Mouse (Mus musculus): Measurements from ENCODE around the gene Slc11a1.

The Slc11a1 gene

DNA sequence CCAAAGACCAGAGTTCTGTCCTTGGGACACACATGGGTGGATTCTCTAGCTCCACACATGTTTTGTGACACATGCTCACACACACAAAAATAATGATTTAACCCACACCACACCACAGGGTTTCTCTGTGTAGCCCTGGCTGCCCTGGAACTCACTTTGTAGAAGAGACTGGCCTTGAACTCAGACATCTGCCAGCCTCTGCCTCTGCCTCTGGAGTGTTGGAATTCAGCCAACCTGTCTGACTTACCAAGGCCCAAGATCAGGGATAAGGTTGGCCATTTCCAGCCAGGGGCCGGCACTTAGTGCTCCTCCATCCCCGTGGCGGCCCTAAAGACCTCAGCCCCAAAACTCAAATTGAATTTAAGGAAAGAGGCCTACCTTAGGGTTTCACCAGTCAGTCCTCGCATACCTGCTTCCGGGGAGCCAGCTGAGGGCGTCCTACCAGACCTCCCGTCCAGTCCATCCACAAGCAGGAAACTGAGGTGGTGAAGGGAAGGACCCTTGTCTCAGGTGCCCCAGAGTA lies 13.5 kb downstream of the Slc11a1 start:
- DNase-seq, result peak; percentile 50

DNA sequence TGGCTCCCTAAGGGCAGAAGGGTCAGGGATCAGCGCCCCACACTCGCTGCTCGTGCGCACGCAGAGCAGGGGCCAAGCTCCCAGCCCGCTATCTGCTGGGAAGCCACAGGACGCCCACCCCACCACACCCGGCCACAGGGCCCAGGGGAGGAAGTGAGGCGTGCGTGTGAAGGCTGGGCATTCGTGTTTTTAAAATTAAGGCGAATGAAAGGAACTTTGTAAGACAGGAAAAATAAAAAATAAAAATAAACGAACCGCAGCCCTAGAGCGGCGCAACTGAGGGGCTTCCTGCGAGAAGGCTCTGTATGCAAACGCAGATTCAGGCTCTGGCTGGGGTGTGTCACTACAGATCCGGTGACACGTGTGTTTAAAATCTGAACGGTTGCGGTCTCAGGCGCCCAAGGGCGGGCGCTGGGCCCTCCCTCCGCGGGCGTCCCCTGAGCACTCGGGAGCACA lies 14.9 kb downstream of the Slc11a1 start:
- peak; percentile 43 for DNase-seq

- DNase-seq, result peak; percentile 73
Observed at GRCm38 (mm10) chr1:74390287-74390906, 15.4 kb downstream of the Slc11a1 start.

DNA sequence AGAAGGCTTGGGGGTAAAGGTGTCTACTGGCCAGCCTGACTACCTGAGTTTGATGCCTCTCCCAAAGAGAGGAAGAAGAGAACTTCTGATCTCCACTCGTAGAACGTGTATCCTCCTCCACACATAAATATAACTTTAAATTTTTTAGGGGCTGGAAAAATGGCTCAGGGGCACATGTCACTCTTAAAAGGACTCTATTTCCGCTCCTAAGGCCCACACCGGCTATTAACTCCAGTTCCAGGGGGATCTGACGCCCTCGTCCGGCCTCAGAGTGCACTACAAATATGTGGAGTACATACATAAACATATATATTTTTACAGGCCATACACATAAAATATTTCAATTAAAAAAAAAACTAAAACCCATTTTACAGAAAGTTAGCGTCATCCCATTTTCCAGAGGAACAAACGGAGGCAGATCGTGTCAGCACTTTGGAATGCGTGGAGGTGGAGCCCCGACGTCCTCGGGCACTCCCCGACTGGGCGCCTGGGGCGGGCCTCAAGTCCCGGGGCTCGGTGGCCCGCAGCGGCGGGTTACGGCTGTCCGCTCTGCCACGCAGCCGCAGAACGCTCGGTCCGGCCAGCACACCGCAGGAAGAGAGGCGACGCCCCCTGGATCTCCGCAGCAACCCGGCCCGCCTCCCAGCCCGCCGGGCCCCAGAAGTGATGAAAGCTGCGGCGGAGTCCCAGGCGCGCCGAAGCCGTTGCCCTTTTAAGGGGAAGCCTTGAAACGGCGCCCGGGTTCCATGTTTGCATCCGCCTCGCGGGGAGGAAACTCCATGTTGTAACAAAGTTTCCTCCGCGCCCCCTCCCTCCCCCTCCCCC lies 16.1 kb downstream of the Slc11a1 start, which contains the start of gene Ctdsp1:
Ctdsp1 (plus strand) TSS at position 586 of the 825 bp plus-strand sequence.
- DNase-seq, result peak; percentile 95

DNA sequence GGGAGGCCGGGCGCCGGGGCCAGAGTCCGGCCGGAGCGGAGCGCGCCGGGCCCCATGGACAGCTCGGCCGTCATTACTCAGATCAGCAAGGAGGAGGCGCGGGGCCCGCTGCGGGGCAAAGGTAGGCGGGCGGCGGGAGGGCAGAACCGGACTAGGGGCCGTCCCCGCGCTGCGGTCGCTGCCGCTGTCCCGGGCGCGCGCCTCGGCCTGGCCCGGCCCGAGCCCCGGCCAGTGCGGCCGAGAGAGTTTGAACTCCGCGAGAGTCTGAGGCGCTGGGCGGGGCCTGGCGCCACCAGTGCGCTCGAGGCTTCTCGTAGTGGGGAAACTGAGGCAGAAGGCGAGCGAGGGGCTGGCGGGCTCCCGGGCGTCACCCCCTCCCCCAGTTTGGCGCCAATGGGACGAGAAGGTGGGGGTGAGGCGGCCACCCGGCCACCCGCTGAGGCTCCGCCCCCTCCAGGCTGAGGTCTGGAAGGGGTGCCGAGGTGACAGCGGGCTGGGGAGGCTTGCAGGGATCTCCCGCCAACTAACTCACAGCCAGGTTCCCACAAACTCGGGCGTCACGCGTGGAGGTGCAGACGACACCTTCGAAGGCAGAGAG lies 16.9 kb downstream of the Slc11a1 start:
- DNase-seq, result peak; percentile 74

DNA sequence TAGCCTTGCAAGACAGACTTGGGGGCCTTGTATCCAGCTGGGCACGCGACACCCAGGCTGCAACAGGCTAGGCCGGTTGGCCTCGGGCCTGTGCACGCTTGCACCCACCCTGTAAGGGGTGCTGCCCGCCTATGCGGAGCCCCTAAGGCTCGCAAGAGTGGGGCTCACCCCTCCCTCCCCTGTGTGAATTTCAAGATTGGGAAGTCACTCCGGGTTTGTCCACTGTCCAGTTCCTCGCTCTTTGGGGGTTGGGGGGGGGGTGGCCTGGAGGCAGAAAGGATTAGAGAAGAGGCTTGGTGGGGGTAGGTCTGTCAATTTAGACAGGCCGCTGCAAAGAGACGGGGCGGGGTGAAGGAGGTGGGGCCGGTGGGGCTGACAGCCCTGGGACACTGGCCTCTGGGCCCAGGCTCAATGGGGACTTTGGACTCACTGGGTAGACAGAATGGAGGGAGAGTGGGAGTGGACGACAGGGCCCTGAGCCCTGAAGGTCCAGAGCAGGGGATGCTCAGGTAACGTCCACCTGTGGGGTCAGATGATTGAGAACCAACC lies 17.5 kb downstream of the Slc11a1 start:
- DNase-seq, result no peak

DNA sequence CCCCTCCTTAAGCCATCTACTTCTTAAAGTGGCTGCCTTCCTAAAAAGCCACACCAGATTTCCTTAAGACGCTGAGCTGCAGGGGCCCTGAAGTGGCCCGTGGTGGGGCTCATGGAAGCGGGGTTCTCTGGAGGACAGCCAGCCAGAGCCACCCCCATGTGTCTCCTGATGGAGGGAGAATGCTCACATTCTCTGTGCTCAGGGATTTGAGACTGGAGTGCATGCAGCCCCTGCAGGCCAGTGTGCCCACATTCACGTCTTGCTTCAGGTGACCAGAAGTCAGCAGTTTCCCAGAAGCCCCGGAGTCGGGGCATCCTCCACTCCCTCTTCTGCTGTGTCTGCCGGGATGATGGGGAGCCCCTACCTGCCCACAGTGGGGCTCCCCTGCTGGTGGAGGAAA lies 18.0 kb downstream of the Slc11a1 start:
- DNase-seq, result peak; percentile 57

DNA sequence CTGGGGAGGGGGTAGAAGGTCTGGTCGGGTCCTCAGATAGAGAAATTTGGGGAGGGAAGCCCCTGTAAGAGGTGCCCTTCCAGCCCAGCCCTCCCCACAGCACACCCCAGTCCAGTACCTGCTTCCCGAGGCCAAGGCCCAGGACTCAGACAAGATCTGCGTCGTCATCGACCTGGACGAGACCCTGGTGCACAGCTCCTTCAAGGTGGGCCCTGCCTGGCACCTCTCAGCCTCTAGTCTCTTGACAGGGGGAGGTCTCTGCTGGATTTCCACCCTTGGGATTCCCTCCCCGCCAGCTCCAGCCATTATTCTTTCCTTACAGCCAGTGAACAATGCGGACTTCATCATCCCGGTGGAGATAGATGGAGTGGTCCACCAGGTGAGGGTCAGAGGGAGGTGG lies 18.7 kb downstream of the Slc11a1 start:
- DNase-seq, result no peak

DNA sequence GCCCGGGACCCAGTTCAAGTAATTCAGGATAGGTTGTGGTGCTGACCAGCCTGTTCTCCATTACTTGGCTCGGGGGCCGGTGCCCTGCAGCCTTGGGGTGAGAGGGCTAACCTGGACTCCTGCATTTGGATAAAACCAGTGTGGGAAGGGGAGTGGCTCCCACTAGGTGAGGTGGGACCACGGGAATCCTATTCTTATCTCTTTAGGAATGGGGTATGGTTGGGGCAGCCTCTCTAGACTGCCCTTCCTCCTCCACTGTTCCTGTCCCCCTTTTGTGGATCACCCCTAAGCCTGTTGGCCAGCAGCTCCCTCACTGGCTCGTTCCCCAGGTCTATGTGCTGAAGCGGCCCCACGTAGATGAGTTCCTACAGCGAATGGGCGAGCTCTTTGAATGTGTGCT lies 19.3 kb downstream of the Slc11a1 start:
- DNase-seq, result peak; percentile 33

DNA sequence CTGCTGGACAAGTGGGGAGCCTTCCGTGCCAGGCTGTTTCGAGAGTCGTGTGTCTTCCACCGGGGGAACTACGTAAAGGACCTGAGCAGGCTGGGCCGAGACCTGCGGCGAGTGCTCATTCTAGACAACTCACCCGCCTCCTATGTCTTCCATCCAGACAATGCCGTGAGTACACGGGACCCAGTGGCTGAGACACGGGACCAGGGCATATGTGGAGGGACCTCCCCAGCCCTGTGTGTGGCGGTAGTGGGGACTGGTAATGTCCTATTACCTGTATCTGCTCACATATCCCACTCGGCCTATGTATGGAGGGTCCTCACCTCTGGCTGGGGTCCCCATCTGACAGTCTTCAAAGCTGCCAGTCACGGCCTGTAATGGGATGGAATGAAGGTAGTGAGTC lies 19.9 kb downstream of the Slc11a1 start:
- peak; percentile 35 for DNase-seq

DNA sequence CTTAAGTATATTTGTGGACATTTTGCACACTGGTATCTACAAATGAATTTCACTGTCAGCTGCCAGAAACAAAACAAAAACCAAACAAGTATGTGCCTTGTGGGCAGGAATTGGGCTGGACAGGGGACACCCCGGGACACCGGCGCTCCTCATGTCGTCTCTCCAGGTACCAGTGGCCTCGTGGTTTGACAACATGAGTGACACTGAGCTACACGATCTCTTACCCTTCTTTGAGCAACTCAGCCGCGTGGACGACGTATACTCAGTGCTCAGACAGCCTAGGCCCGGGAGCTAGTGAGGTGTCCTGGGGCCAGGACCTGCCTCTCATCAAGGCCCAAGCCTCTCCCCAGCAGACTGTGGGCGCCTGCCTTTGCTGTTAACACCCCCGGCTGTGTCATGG lies 20.3 kb downstream of the Slc11a1 start:
- peak; percentile 36 for DNase-seq

DNA sequence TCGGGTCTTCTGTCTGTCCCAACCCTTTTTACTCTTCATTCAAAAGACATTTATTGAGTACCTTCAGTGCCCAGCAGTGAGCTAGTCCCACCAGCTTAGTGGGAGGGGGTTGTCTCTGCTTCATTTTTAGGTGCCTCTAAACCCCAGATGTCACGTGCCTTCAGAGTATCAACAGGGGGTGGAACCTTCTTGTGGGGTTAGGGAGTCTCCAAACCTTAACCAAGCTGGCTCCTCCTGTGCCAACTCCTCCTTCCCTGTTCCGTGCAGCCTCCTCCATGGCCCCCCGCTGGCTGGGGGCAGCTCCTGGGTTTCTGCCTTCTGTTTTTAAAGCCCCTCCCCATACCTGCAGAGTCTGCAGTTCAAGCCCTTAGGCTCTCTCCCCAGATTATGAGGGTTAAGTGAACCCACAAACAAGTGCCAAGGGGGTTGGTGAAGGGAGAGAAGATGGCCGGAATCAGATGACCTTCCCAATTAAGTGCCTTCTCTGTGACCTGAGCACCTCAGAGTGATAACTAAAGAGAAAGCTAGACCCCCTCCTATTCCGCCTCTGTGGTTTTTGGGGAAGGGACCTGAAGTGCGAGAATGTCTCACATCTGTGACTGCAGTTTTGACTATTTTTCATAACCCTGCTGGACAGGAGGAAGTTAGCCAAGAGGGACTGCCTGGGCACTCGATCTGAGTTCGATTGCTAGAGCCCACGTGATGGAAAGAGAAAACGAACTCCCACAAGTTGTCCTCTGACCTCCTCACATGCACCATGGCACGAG lies 21.6 kb downstream of the Slc11a1 start:
- DNase-seq, result peak; percentile 66

- DNase-seq, result peak; percentile 95
Observed at GRCm38 (mm10) chr1:74397268-74397918, 22.4 kb downstream of the Slc11a1 start.

DNA sequence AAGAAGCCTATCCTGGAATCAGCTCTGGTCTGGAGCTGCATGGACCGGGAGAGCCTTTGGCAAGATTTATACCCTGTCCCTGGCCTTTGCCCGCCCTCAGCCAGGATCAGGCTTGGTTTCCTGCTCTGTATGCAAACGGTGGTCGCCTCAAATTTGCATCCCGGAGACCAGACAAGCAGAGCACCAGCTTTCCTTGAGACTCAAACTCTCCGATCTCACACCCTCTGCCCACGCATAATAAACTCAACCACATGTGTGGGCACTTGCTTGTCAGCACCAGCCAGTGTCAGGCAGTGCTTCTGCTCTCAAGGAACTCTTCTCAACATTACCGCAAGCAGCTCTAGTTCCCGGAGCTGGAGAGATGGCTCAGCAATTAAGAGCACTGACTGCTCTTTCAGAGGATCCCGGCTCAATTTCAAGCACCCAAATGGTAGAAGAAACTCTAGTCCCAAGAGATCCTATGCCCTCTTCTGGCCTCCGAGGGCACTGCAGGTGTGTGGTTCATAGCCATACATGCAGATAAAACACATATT lies 23.0 kb downstream of the Slc11a1 start:
- peak; percentile 88 for DNase-seq

GRCm38 (mm10) chr1:74400531-74400930 lies 25.5 kb downstream of the Slc11a1 start:
- no peak for DNase-seq

GRCm38 (mm10) chr1:74401015-74401702 lies 26.2 kb downstream of the Slc11a1 start:
- DNase-seq, result no peak

GRCm38 (mm10) chr1:74404206-74404605 lies 29.2 kb downstream of the Slc11a1 start:
- DNase-seq, result no peak

- no peak for DNase-seq
Observed at GRCm38 (mm10) chr1:74408589-74409504, 33.9 kb downstream of the Slc11a1 start, which contains the start of gene Vil1. Gene Vil1 (plus strand): TSS chr1:74409376.

DNA sequence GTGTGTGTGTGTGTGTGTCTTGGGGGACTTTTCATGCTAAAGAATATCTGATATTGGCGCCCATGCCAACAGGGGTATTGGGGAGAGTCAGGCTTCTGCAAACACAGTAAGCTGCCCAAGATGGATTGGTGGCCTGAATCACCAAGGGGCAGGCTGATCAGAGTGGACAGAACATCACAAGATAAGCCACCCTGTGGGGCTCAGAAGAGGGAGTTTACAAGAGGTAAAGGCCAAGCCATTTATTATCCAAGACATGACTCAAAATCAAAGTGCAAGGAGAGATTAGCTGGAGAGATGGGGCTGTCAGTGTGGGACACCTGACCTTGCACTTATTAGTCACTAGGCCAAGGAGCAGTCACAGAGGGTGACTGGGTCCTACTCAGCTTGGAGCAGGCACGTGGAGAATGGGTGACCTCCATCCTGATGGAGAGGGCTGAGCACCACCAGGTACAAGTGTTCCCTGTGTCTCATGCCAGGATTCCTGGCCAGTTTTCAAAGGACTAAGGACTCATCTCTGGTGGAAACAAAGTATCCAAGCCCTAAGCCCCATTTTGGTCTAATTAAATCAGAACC lies 36.8 kb downstream of the Slc11a1 start:
- no peak for DNase-seq
